Mouse (Mus musculus) forebrain, embryonic 16.5 days (tissue): Measurements from ENCODE around the gene R3hdm2. TPM values are rescaled to one million over a fixed set of nuclear protein-coding genes. Genes with fewer than 3 reads are reported as not detected.

Experiments
- ATAC-seq: fragments of 200-750 bp; cut with Nextera tagmentation; 2 replicates; pipeline ENCODE4 v1.8.0; 2017; ENCODE audit warnings: mild to moderate bottlenecking, moderate library complexity
- H3K27ac ChIP-seq: fragments of 300-500 bp; sonication (generic); 2 replicates; pipeline ENCODE4 v1.5.1; 2014; ENCODE audit warnings: low read length, control low read depth
- H3K27me3 ChIP-seq: fragments of 300-500 bp; sonication (generic); replicated peaks from 2 replicates; pipeline ENCODE4 v1.6.1; 2014; ENCODE audit warnings: low read length; ENCODE audit not compliant: control insufficient read depth, insufficient read depth
- H3K36me3 ChIP-seq: fragments of 300-500 bp; sonication (generic); 2 replicates; pipeline ENCODE4 v1.6.1; 2014; ENCODE audit not compliant: control insufficient read depth, insufficient read depth
- H3K4me1 ChIP-seq: fragments of 300-500 bp; sonication (generic); replicated peaks from 2 replicates; pipeline ENCODE4 v1.6.1; 2014; ENCODE audit warnings: low read length; ENCODE audit not compliant: control insufficient read depth, insufficient read depth
- H3K4me2 ChIP-seq: fragments of 300-500 bp; sonication (generic); 2 replicates; pipeline ENCODE4 v1.6.1; 2014; ENCODE audit warnings: mild to moderate bottlenecking, low read length, control low read depth
- H3K4me3 ChIP-seq: fragments of 300-500 bp; sonication (generic); replicated peaks from 2 replicates; pipeline ENCODE4 v1.5.1; 2014; ENCODE audit warnings: mild to moderate bottlenecking, low read length, control low read depth
- H3K9ac ChIP-seq: fragments of 300-500 bp; sonication (generic); replicated peaks from 2 replicates; pipeline ENCODE4 v1.6.1; 2014; ENCODE audit warnings: low read depth, low read length, control low read depth
- H3K9me3 ChIP-seq: fragments of 300-500 bp; sonication (generic); 2 replicates; pipeline ENCODE4 v1.6.1; 2016; ENCODE audit warnings: low read length; ENCODE audit not compliant: control insufficient read depth
- WGBS: fragments of 180-500 bp; shearing (Covaris S2); extraction: QIAGEN DNeasy Blood & Tissue Kit; methylation state at CpG from one replicate; pipeline ENCODE4 v1.1.7; 2014; 5-methylcytosine and 5-hydroxymethylcytosine counted together
- polyA plus RNA-seq: library from polyadenylated mRNA; unstranded; fragments of >200 nt; fragmentation: Nextera tagmentation; extraction: Ambion mirVana; gene quantifications from 2 replicates; pipeline ENCODE4 v1.2.1, GENCODE M21; 2015

R3hdm2 gene
- polyA plus RNA-seq, 1 experiment from 2014 or later, result 37.5 TPM

DNA sequence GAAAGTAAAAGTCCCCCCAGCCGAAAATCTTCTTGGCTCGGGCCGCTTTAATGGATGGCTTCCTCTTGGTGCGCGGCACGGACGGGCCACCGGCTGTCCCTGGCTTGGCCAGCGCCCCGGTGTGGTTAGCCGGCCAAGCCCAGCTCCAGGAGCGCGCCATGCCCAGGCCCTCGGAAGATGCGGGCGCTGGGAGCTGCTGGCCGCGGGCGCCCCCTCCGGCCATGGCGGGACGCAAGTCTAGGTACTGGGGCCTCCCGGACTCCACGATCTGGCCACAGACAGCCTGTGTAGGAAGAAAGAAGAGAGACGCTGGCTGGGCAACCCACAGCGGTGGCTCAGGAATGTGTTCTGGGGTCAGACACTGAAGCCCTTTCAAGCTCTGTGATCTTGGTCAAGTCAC is 146.6 kb downstream of the R3hdm2 start:
- no peak overlapping the region for H3K4me3 ChIP-seq
- no peak for ATAC-seq
- WGBS, result under 1% methylated on average over 26 of the region's 26 CpGs
- peak overlapping the region; percentile 31 for H3K4me2 ChIP-seq
- peak overlapping the region; percentile 7; the same call in 1 of the 2 replicates for H3K9ac ChIP-seq
- no peak overlapping the region for H3K27ac ChIP-seq
- no peaks in the 10 kb centered on the region for H3K36me3 ChIP-seq
- peaks cover 51% of the 10 kb centered on the region for H3K27me3 ChIP-seq
- H3K4me1 ChIP-seq, result peaks cover 50% of the 10 kb centered on the region
- H3K9me3 ChIP-seq, result no peaks in the 10 kb centered on the region

GRCm38 (mm10) chr10:127527481-127527880 is 147.4 kb downstream of the R3hdm2 start:
- Histone ChIP-seq H3K36me3 (no peaks in the 10 kb centered on the region), H3K4me2 (0 out of 2 replicates have a peak overlapping the region, but pooled peaks have one; percentile 15), H3K9ac (no peak overlapping the region; the same call in 1 of the 2 replicates), H3K4me1 (peaks cover 48% of the 10 kb centered on the region), H3K27ac (no peak overlapping the region), H3K4me3 (no peak overlapping the region), H3K9me3 (no peaks in the 10 kb centered on the region), H3K27me3 (peaks cover 54% of the 10 kb centered on the region)
- 6% methylated on average over 17 of the region's 17 CpGs for WGBS
- ATAC-seq, result peak; percentile 25; the same call in 1 of the 2 replicates

- Histone ChIP-seq H3K9ac (peak overlapping the region; percentile 16), H3K9me3 (no peaks in the 10 kb centered on the region), H3K4me1 (peaks cover 53% of the 10 kb centered on the region), H3K27me3 (peaks cover 54% of the 10 kb centered on the region), H3K27ac (no peak overlapping the region), H3K4me3 (peak overlapping the region; percentile 30), H3K4me2 (peak overlapping the region; percentile 59), H3K36me3 (no peaks in the 10 kb centered on the region)
- ATAC-seq, result no peak
- under 1% methylated on average over 19 of the region's 25 CpGs for WGBS
These were observed 150.8 kb downstream of the R3hdm2 start for GRCm38 (mm10) chr10:127530945-127531344.

DNA sequence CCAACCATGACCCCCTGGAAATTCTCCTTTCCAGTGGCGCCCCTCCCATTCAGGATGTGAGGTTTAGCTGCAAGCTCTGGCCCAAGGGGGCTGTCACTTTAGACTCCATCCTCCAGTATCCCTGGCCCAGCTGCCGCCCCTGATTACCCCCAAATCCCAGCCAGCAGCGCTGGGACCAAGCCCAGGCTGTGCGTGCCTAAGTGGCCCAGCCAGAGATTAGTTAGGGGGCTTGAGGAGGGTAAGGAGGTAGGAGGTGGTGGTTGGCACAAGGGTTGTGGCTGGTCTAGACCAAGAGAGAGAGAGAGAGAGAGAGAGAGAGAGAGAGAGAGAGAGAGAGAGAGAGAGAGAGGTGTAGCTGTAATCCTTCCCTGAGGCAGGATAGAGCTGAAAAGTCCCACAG is 151.4 kb downstream of the R3hdm2 start:
- peaks cover 50% of the 10 kb centered on the region for H3K27me3 ChIP-seq
- 1% methylated on average over 4 of the region's 4 CpGs for WGBS

DNA sequence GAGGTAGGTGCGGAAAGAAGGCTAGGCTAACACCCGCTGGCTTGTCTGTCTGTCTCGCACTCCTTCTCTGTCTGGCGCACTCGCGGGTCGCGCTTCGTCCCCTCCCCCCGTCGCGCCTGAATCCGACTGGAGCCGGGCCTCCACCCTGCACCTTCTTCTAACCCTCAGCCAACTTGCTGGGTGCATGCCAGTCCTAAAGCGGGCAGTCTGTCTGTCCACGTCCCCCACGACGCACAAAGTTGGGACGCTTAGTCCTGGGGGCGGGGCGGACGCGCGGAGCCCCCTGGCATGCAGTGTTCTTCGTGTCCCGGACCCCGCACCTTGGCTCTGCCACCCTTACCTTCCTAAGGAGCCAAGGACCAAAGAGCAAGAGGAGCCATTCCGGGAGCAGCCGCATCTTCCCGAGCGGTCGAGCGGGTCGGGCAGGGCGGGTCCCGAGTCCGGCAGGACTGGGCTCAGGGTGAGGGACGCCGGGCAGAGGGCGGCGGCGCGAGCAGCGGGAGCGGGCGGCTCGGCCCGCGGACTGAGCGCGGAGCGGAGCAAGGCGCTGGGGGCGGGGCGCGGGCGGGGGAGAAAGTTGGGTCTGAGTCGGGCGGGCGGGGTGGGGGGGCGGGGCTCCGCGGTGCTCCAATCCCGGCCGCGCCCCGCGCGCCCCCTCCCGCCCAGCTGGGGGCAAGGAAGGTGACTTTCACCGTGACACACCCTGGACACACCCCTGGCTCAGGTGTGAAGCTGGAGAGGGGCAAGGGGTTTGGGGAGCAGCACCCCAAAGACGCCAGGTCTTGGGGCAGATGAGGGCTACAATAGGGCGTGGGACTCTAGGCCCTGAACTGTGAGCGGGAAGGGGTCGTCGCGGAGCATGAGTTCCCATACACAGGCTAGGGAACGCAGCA is 154.2 kb downstream of the R3hdm2 start, which contains the start of gene Nxph4:
Gene Nxph4 (minus strand): TSS at position 524 of the 893 bp plus-strand sequence.
- H3K9ac ChIP-seq, result peak within 1 kb of the TSS; percentile 61
- H3K27ac ChIP-seq, result 0 out of 2 replicates have a peak within 1 kb of the TSS, but pooled peaks have one; percentile 26
- peak within 1 kb of the TSS; percentile 62 for H3K4me3 ChIP-seq
- H3K9me3 ChIP-seq, result no peaks in the 10 kb centered on the region
- WGBS, result under 1% methylated on average over 68 of the region's 78 CpGs
- H3K27me3 ChIP-seq, result peaks cover 29% of the 10 kb centered on the region
- peak within 1 kb of the TSS; percentile 91 for H3K4me2 ChIP-seq
- H3K4me1 ChIP-seq, result peaks cover 46% of the 10 kb centered on the region
- peak; percentile 11; the same call in 1 of the 2 replicates for ATAC-seq
- H3K36me3 ChIP-seq, result peaks cover 6% of the 10 kb centered on the region; the same call in 1 of the 2 replicates

More for the DNA sequence above, 151.4 kb downstream of the R3hdm2 start:
- Histone ChIP-seq H3K9ac (no peak overlapping the region), H3K27ac (no peak overlapping the region), H3K4me1 (peaks cover 52% of the 10 kb centered on the region), H3K36me3 (no peaks in the 10 kb centered on the region), H3K4me3 (peak overlapping the region; percentile 30), H3K4me2 (peak overlapping the region; percentile 25), H3K9me3 (no peaks in the 10 kb centered on the region)
- no peak for ATAC-seq

DNA sequence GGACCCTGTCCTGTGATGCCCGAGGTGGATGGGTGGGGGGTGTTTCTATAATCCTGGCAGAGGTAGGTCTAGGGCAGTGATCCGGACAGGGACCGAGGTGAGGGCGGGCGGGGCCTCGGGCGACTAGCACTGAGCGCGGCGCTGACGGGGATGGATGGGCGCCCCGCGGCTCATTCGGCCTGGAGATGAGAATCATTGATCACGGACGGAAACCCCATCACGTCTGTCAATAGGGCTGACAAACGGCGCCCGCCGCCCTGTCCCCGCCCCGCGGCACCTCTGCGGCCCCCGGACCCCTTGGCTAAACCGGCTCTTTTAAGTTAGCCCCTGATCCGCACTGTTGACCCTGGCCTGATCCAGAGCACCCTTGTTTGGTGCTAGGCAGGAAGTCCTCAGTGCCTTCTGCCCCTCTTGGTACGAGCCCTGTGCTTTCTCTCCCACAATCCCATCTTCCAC is 154.8 kb downstream of the R3hdm2 start:
- peak overlapping the region; percentile 62 for H3K4me3 ChIP-seq
- 1% methylated on average over 30 of the region's 30 CpGs for WGBS
- H3K36me3 ChIP-seq, result peaks cover 10% of the 10 kb centered on the region; the same call in 1 of the 2 replicates
- ATAC-seq, result no peak
- peak overlapping the region; percentile 43 for H3K9ac ChIP-seq
- peaks cover 23% of the 10 kb centered on the region for H3K27me3 ChIP-seq
- no peaks in the 10 kb centered on the region for H3K9me3 ChIP-seq
- H3K27ac ChIP-seq, result no peak overlapping the region
- H3K4me1 ChIP-seq, result peaks cover 46% of the 10 kb centered on the region
- H3K4me2 ChIP-seq, result peak overlapping the region; percentile 91

GRCm38 (mm10) chr10:127536586-127537314 is 156.6 kb downstream of the R3hdm2 start:
- H3K36me3 ChIP-seq, result peaks cover 16% of the 10 kb centered on the region
- H3K4me2 ChIP-seq, result no peak overlapping the region
- H3K9ac ChIP-seq, result no peak overlapping the region
- no peak overlapping the region for H3K4me3 ChIP-seq
- peaks cover 15% of the 10 kb centered on the region for H3K27me3 ChIP-seq
- WGBS, result 7% methylated on average over 8 of the region's 8 CpGs
- H3K9me3 ChIP-seq, result no peaks in the 10 kb centered on the region
- ATAC-seq, result peak; percentile 27
- H3K4me1 ChIP-seq, result peaks cover 32% of the 10 kb centered on the region
- no peak overlapping the region for H3K27ac ChIP-seq

DNA sequence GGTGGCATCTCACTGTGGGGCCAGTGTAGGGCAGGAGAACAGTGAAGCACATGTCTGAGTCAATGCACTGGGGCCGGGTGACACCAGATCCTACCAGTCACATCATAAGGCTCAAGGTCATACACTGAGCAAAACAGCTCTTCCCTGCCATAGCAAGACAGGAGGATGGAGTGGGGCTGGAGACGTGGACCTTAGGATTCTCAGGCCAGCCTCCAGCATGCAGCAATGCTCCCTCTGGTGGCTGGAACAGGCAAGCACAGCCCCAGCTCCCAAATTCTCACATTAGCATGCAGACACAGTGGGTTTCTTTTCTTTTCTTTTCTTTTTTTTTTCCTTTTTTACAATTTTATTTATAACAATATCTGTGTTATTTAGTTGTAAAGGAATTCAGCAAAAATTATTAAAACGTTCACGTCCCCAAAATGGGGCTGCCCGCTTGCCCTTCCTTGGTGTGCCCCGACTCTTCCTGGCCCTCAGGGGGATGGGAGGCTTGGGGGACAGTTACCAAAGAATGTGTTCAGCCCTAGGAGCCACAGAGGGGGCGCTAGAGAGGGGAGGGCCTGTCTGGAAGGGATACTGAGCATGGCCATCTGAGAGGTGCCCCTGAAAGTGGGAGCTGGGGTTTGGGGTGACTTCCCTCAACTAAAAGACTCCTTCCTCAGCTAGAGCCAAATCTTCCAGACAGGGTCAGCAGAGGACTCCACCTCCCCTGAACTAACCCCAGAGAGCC is 157.9 kb downstream of the R3hdm2 start:
- H3K9me3 ChIP-seq, result no peaks in the 10 kb centered on the region
- H3K36me3 ChIP-seq, result peaks cover 18% of the 10 kb centered on the region
- H3K9ac ChIP-seq, result no peak overlapping the region
- peaks cover 8% of the 10 kb centered on the region for H3K27me3 ChIP-seq
- no peak overlapping the region for H3K4me2 ChIP-seq
- no peak overlapping the region for H3K27ac ChIP-seq
- H3K4me1 ChIP-seq, result peaks cover 35% of the 10 kb centered on the region
- ATAC-seq, result peak; percentile 29
- 23% methylated on average over 7 of the region's 7 CpGs for WGBS
- H3K4me3 ChIP-seq, result no peak overlapping the region
